Mouse (Mus musculus): ENCODE results near the gene Rngtt. TPM values are rescaled to one million over a fixed set of nuclear protein-coding genes. Genes with fewer than 3 reads are reported as not detected.

Gene Rngtt
- polyA plus RNA-seq, 1 experiment from 2014 or later, result 33.3 TPM

GRCm38 (mm10) chr4:33547315-33547929, 237.3 kb downstream of the Rngtt start:
- whole genome bisulfite sequencing, result 85% methylated on average over 8 of the region's 8 CpGs
- no peak overlapping the region for H3K27ac ChIP-seq (replicated peaks)
- no peaks in the 10 kb centered on the region for H3K36me3 ChIP-seq
- no peaks in the 10 kb centered on the region for H3K9me3 ChIP-seq (replicated peaks)
- peaks cover 35% of the 10 kb centered on the region for H3K4me1 ChIP-seq
- no peak overlapping the region for H3K4me3 ChIP-seq
- H3K27me3 ChIP-seq (ENCODE audit: low read depth, poor library complexity, severe bottlenecking), result peaks cover 4% of the 10 kb centered on the region; the same call in 1 of the 2 replicates
- DNase-seq (ENCODE audit: low spot score), result no peak

- Histone ChIP-seq H3K27ac (replicated peaks) (peak overlapping the region; percentile 80), H3K36me3 (no peaks in the 10 kb centered on the region), H3K4me3 (no peak overlapping the region), H3K4me1 (peaks cover 38% of the 10 kb centered on the region), H3K9me3 (replicated peaks) (no peaks in the 10 kb centered on the region), H3K27me3 (ENCODE audit: low read depth, poor library complexity, severe bottlenecking) (peaks cover 19% of the 10 kb centered on the region)
- DNase-seq (ENCODE audit: low spot score), result no peak
- 46% methylated on average over 5 of the region's 5 CpGs for WGBS
These were observed 239.5 kb downstream of the Rngtt start for GRCm38 (mm10) chr4:33549606-33550005.

Small RNAs within 50 kb of the gene (microRNA-seq; reads per million reads assigned to microRNA genes)
- gene Mir8118, result not detected

Other genes with a start within 250 kb of the Rngtt start
- gene Gabrr2, start 247.3 kb upstream of the Rngtt start, polyA plus RNA-seq (2016; fragmentation: Nextera tagmentation; extraction: Ambion mirVana), result 0.24 and 0.39 TPM in 2 replicates
- 0.07 TPM in 1 of 2 replicates, not detected in the other for gene Gabrr1, start 177.8 kb upstream of the Rngtt start, polyA plus RNA-seq (2016; fragmentation: Nextera tagmentation; extraction: Ambion mirVana)
- 1.1 TPM in 2 replicates for gene Pm20d2, start 120.6 kb upstream of the Rngtt start, polyA plus RNA-seq (2016; fragmentation: Nextera tagmentation; extraction: Ambion mirVana)
- gene Srsf12, start 101.3 kb upstream of the Rngtt start, polyA plus RNA-seq (2016; fragmentation: Nextera tagmentation; extraction: Ambion mirVana), result 4.7 and 6.5 TPM in 2 replicates
- 70.6 and 74.5 TPM in 2 replicates for gene Pnrc1, start 20.1 kb upstream of the Rngtt start, polyA plus RNA-seq (2016; fragmentation: Nextera tagmentation; extraction: Ambion mirVana)